Mouse (Mus musculus) CH12.LX (cell line): Measurements from ENCODE around the gene Sema4a. TPM values are rescaled to one million over a fixed set of nuclear protein-coding genes. Genes with fewer than 3 reads are reported as not detected.

Source experiments
- DNase-seq: peaks from one replicate; pipeline ENCODE4 v3.0.0-alpha.2; 2013; ENCODE audit errors: extremely low read depth
- H3K27ac ChIP-seq: 2 replicates; pipeline ENCODE4 v1.5.1; 2012; ENCODE audit warnings: low read depth, mild to moderate bottlenecking, control low read depth, moderate library complexity; ENCODE audit not compliant: insufficient read depth
- H3K27me3 ChIP-seq: replicated peaks from 2 replicates; pipeline ENCODE3; 2012; ENCODE audit warnings: inconsistent platforms
- H3K36me3 ChIP-seq, 2 experiments: replicated peaks in 1 of 2; 2 replicates each; pipeline versions ENCODE3 to v1.6.1; 2012; ENCODE audit warnings: inconsistent platforms in 1 of 2, low read length in 1 of 2, mild to moderate bottlenecking in 1 of 2, mixed read lengths in 1 of 2, moderate library complexity in 1 of 2; ENCODE audit not compliant: control insufficient read depth in 1 of 2, insufficient read depth in 1 of 2
- H3K4me1 ChIP-seq, 2 experiments: 2 replicates each; pipeline ENCODE4 v1.6.1; 2012; ENCODE audit warnings: inconsistent platforms in 1 of 2, moderate library complexity in 1 of 2; ENCODE audit not compliant: insufficient read depth in 2 of 2, control insufficient read depth in 1 of 2
- H3K4me2 ChIP-seq: 2 replicates; pipeline ENCODE4 v1.6.1; 2012; ENCODE audit warnings: low read depth, mild to moderate bottlenecking, control low read depth; ENCODE audit not compliant: poor library complexity, insufficient read depth, severe bottlenecking
- H3K4me3 ChIP-seq, 3 experiments: fragments of 150-350 bp in 1 of 3; sonication (generic) in 1 of 3; replicated peaks in 1 of 3; 2 replicates each; pipeline versions ENCODE3 to v1.5.1; 2011 to 2012; ENCODE audit warnings: low read depth in 2 of 3, low read length in 2 of 3, mild to moderate bottlenecking in 2 of 3, moderate library complexity in 2 of 3, control low read depth in 1 of 3, improper control_type of control experiment in 1 of 3, inconsistent platforms in 1 of 3, mixed read lengths in 1 of 3; ENCODE audit not compliant: poor library complexity in 1 of 3
- H3K79me2 ChIP-seq: replicated peaks from 2 replicates; pipeline ENCODE4 v1.6.1; 2012; ENCODE audit warnings: mild to moderate bottlenecking, moderate library complexity; ENCODE audit not compliant: control insufficient read depth, poor library complexity, insufficient read depth, severe bottlenecking; ENCODE audit errors: extremely low read depth
- H3K9ac ChIP-seq: 2 replicates; pipeline ENCODE4 v1.6.1; 2012; ENCODE audit warnings: low read depth, mild to moderate bottlenecking, control low read depth, moderate library complexity; ENCODE audit not compliant: insufficient read depth
- H3K9me3 ChIP-seq: replicated peaks from 2 replicates; pipeline ENCODE3; 2012; ENCODE audit warnings: low read length, inconsistent platforms, mixed read lengths
- CHD1 ChIP-seq: IDR thresholded peaks from 2 replicates; pipeline ENCODE4 v1.6.1; 2012; ENCODE audit warnings: low read depth, low read length, improper control_type of control experiment, inconsistent platforms
- CTCF ChIP-seq, 2 experiments: IDR thresholded peaks in 1 of 2; conservative IDR thresholded peaks in 1 of 2; 2 replicates each; pipeline ENCODE4 v1.5.1; 2011 to 2012; ENCODE audit warnings: low read depth in 2 of 2, low read length in 2 of 2, improper control_type of control experiment in 1 of 2, inconsistent platforms in 1 of 2, mild to moderate bottlenecking in 1 of 2, moderate library complexity in 1 of 2
- ELF1 ChIP-seq: IDR thresholded peaks from 2 replicates; pipeline ENCODE4 v1.6.1; 2014; ENCODE audit warnings: low read depth, mild to moderate bottlenecking, inconsistent platforms, low read length, improper control_type of control experiment
- EP300 ChIP-seq: IDR thresholded peaks from 2 replicates; pipeline ENCODE4 v1.6.1; 2011; ENCODE audit warnings: low read length, improper control_type of control experiment
- ETS1 ChIP-seq: conservative IDR thresholded peaks from 2 replicates; pipeline ENCODE4 v1.6.1; 2012; ENCODE audit warnings: low read depth, mild to moderate bottlenecking, inconsistent platforms, low read length, improper control_type of control experiment, moderate library complexity
- GABPA ChIP-seq: IDR thresholded peaks from 2 replicates; pipeline ENCODE4 v1.6.1; 2012; ENCODE audit warnings: low read depth, low read length, improper control_type of control experiment, inconsistent platforms; ENCODE audit not compliant: insufficient replicate concordance
- HCFC1 ChIP-seq: IDR thresholded peaks from 2 replicates; pipeline ENCODE4 v1.6.1; 2012; ENCODE audit warnings: low read depth, mild to moderate bottlenecking, inconsistent platforms, low read length, improper control_type of control experiment
- IRF4 ChIP-seq: IDR thresholded peaks from 2 replicates; pipeline ENCODE4 v1.6.1; 2014; ENCODE audit warnings: low read depth, mild to moderate bottlenecking, inconsistent platforms, low read length, improper control_type of control experiment
- JUND ChIP-seq: conservative IDR thresholded peaks from 2 replicates; pipeline ENCODE4 v1.6.1; 2011; ENCODE audit warnings: low read depth, low read length, improper control_type of control experiment
- KAT2A ChIP-seq: IDR thresholded peaks from 2 replicates; pipeline ENCODE4 v1.6.1; 2012; ENCODE audit warnings: low read length, improper control_type of control experiment, inconsistent platforms; ENCODE audit not compliant: insufficient replicate concordance
- MAZ ChIP-seq: IDR thresholded peaks from 2 replicates; pipeline ENCODE4 v1.6.1; 2012; ENCODE audit warnings: low read depth, mild to moderate bottlenecking, inconsistent platforms, low read length, improper control_type of control experiment, moderate library complexity
- MXI1 ChIP-seq: IDR thresholded peaks from 2 replicates; pipeline ENCODE4 v1.6.1; 2011; ENCODE audit warnings: mild to moderate bottlenecking, low read depth, low read length, improper control_type of control experiment
- NELFE ChIP-seq: IDR thresholded peaks from 2 replicates; pipeline ENCODE4 v1.6.1; 2011; ENCODE audit warnings: low read depth, low read length, improper control_type of control experiment
- PAX5 ChIP-seq: IDR thresholded peaks from 2 replicates; pipeline ENCODE4 v1.6.1; 2012; ENCODE audit warnings: low read length, inconsistent platforms, mixed read lengths
- POLR2A ChIP-seq: IDR thresholded peaks from 2 replicates; pipeline ENCODE4 v1.6.1; 2011; ENCODE audit warnings: low read depth, mild to moderate bottlenecking, improper control_type of control experiment, low read length
- POLR2AphosphoS2 ChIP-seq: IDR thresholded peaks from 2 replicates; pipeline ENCODE4 v1.6.1; 2011; ENCODE audit warnings: low read depth, low read length, improper control_type of control experiment
- TBP ChIP-seq: conservative IDR thresholded peaks from 2 replicates; pipeline ENCODE4 v1.6.1; 2011; ENCODE audit warnings: low read depth, low read length, improper control_type of control experiment
- TCF12 ChIP-seq: IDR thresholded peaks from 2 replicates; pipeline ENCODE4 v1.6.1; 2014; ENCODE audit warnings: low read depth, mild to moderate bottlenecking, inconsistent platforms, low read length, improper control_type of control experiment
- UBTF ChIP-seq: IDR thresholded peaks from 2 replicates; pipeline ENCODE4 v1.6.1; 2012; ENCODE audit warnings: low read depth, mild to moderate bottlenecking, inconsistent platforms, low read length, improper control_type of control experiment, moderate library complexity
- USF2 ChIP-seq: conservative IDR thresholded peaks from 2 replicates; pipeline ENCODE4 v1.6.1; 2011; ENCODE audit warnings: low read depth, low read length, improper control_type of control experiment
- ZC3H11A ChIP-seq: IDR thresholded peaks from 2 replicates; pipeline ENCODE4 v1.6.1; 2012; ENCODE audit warnings: low read depth, mild to moderate bottlenecking, inconsistent platforms, low read length, improper control_type of control experiment
- ZNF384 ChIP-seq: IDR thresholded peaks from 2 replicates; pipeline ENCODE4 v1.6.1; 2012; ENCODE audit warnings: low read depth, low read length, improper control_type of control experiment, inconsistent platforms
- dilution Hi-C: fragments of 300-500 bp; cut with MboI; formaldehyde crosslinking; loops from 2 replicates; pipeline ENCODE4 v1.14.3; 2020; ENCODE audit warnings: low sequenced_read_pairs; ENCODE audit not compliant: extremely low pct_unique_long_range_greater_than_20kb, extremely low pct_ligation_motif_present
- in situ Hi-C: fragments of 300-500 bp; cut with MboI; formaldehyde crosslinking; loops from 3 replicates; pipeline ENCODE4 v1.14.3; 2019; ENCODE audit warnings: low sequenced_read_pairs, low pct_ligation_motif_present, low pct_unique_long_range_greater_than_20kb, mixed read lengths
- polyA plus RNA-seq: library from polyadenylated mRNA; unstranded; fragments of >175 nt; gene quantifications from 2 replicates; pipeline ENCODE4 v1.2.1, GENCODE M21; 2012; ENCODE audit warnings: low read depth; ENCODE audit not compliant: insufficient read length
- total RNA-seq, 2 experiments: library from RNA; depleted of rRNA; stranded (reverse); fragments of 300-350 nt in 1 of 2; fragments of >200 nt in 1 of 2; gene quantifications; 2 replicates each; pipeline ENCODE4 v1.2.3; 2012 to 2014

Sema4a gene
- total and polyA plus RNA-seq, 3 experiments: 3.5 to 7.1 (median 4.7) TPM

DNA sequence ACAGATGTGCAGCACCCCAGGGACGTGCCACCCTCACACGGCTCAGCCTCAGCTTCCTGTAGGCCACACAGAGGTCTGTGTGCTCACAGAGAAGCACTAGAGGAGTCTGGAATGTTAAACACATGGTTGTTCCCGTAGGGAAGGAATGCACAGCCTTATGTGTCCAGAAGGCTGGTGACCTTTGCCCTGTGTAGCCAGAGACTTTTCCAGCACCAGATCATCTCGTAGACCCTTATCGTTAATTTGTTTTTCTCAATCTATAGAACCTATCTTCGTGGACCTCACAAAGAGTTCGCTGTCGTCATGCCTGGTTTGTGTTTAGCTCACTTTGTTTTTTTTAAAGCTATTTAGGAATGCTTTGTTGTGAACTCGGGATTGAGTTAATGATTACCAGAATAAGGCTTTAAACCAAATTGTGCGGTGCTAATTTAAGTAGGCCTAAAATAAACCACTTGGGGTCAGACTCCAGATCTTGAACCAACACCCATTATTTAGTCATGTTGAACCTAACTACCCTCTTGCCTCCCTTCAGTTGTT, 10.0 kb upstream of the Sema4a start:
- no peak for TF ChIP-seq CHD1
- TF ChIP-seq TBP: no peak
- no peak for TF ChIP-seq KAT2A
- TF ChIP-seq ELF1: no peak
- TF ChIP-seq UBTF: no peak
- no peak for TF ChIP-seq ZNF384
- TF ChIP-seq MXI1: no peak
- TF ChIP-seq EP300: no peak
- TF ChIP-seq ZC3H11A: no peak
- TF ChIP-seq PAX5: no peak
- TF ChIP-seq MAZ: no peak
- no peak for DNase-seq

GRCm38 (mm10) chr3:88469466-88469865, 8.5 kb upstream of the Sema4a start:
- in situ Hi-C loops: no loop called here
- H3K36me3 ChIP-seq: no peaks in the 10 kb centered on the region
- H3K9ac ChIP-seq: no peak overlapping the region
- peaks cover 1% of the 10 kb centered on the region for H3K27me3 ChIP-seq
- TF ChIP-seq ETS1: no peak
- no peak for TF ChIP-seq TBP
- no peak for TF ChIP-seq TCF12
- no peak for TF ChIP-seq ZC3H11A
- TF ChIP-seq JUND: no peak
- TF ChIP-seq ZNF384: no peak
- TF ChIP-seq POLR2AphosphoS2: no peak
- TF ChIP-seq GABPA: no peak
- TF ChIP-seq IRF4: no peak
- no peak for TF ChIP-seq CTCF (conservative IDR thresholded peaks at IDR 0.05 in 1 of 2, IDR thresholded peaks at IDR 0.05 in 1 of 2; ENCODE audit: low read depth in 2 of 2, low read length in 2 of 2)
- no peak for TF ChIP-seq POLR2A
- no peak for TF ChIP-seq CHD1
- no peak for TF ChIP-seq NELFE
- no peak for TF ChIP-seq USF2
- TF ChIP-seq HCFC1: no peak
- DNase-seq: no peak
- dilution Hi-C loops: no loop called here
- peaks cover 8 to 16% of the 10 kb centered on the region in 2 experiments for H3K4me1 ChIP-seq
- no peak overlapping the region for H3K4me3 ChIP-seq
- no peak overlapping the region for H3K27ac ChIP-seq
- H3K4me2 ChIP-seq: no peak overlapping the region
- peaks cover 5% of the 10 kb centered on the region for H3K9me3 ChIP-seq
- H3K79me2 ChIP-seq: no peaks in the 10 kb centered on the region

More for the DNA sequence above, 10.0 kb upstream of the Sema4a start:
- no peak overlapping the region for H3K27ac ChIP-seq
- H3K27me3 ChIP-seq: peaks cover 1% of the 10 kb centered on the region
- H3K79me2 ChIP-seq: no peaks in the 10 kb centered on the region
- H3K4me1 ChIP-seq: peaks cover 0 to 4% of the 10 kb centered on the region in 2 experiments; a peak in 3 of 4 replicates
- H3K9me3 ChIP-seq: peaks cover 5% of the 10 kb centered on the region
- no peaks in the 10 kb centered on the region for H3K36me3 ChIP-seq
- in situ Hi-C loops (no loop called here), dilution Hi-C loops (no loop called here)
- no peak overlapping the region for H3K4me3 ChIP-seq
- no peak overlapping the region for H3K9ac ChIP-seq
- no peak overlapping the region for H3K4me2 ChIP-seq
